Mouse (Mus musculus) stomach, postnatal 0 days (tissue): Measurements from ENCODE around the gene Dtx4.

Source experiments
- CTCF ChIP-seq: IDR thresholded peaks from 2 replicates; pipeline ENCODE4 v1.5.1; 2016; ENCODE audit warnings: antibody characterized with exemption, low read depth, mild to moderate bottlenecking, moderate library complexity
- EP300 ChIP-seq: optimal IDR thresholded peaks from 2 replicates; pipeline ENCODE3; 2016; ENCODE audit warnings: antibody characterized with exemption

GRCm38 (mm10) chr19:12489675-12490570, 11.3 kb downstream of the Dtx4 start:
- TF ChIP-seq EP300 (no peak), CTCF (no peak)
